Mouse (Mus musculus) frontal cortex, postnatal 10 days (tissue): ENCODE results near the gene Apc2.
"Not testable (repeated sequence)": the region's sequence is repeated elsewhere in the genome, so short reads cannot be mapped to it uniquely, and the experiment has no call there.

Source experiments
- DNase-seq, 2 experiments: peaks; one replicate each; pipeline ENCODE4 v3.0.0; 2022; ENCODE audit warnings: low spot score in 2 of 2, mixed read lengths in 1 of 2

Gene Apc2

GRCm38 (mm10) chr10:80295618-80296425, at the start of gene Apc2:
TSS of gene Apc2 (plus strand) at chr10:80295977.
- peak; percentile 68 to 73 for DNase-seq

- DNase-seq = no peak
Observed at GRCm38 (mm10) chr10:80247849-80248248, 47.9 kb upstream of the Apc2 start.

GRCm38 (mm10) chr10:80248437-80248836, 47.3 kb upstream of the Apc2 start:
- DNase-seq = not testable (repeated sequence)

- DNase-seq = peak; percentile 89 to 95
Observed at GRCm38 (mm10) chr10:80248971-80249640, 46.7 kb upstream of the Apc2 start, which contains the start of gene Ndufs7. TSS of gene Ndufs7 (plus strand) at chr10:80249121.

GRCm38 (mm10) chr10:80250059-80250458, 45.7 kb upstream of the Apc2 start:
- no peak for DNase-seq

- DNase-seq = no peak
Observed at GRCm38 (mm10) chr10:80250573-80250972, 45.2 kb upstream of the Apc2 start.

- DNase-seq = no peak
Observed at GRCm38 (mm10) chr10:80252011-80252410, 43.8 kb upstream of the Apc2 start.

- no peak for DNase-seq
Observed at GRCm38 (mm10) chr10:80252493-80253274, 43.1 kb upstream of the Apc2 start.

GRCm38 (mm10) chr10:80253551-80253950, 42.2 kb upstream of the Apc2 start:
- DNase-seq = no peak

GRCm38 (mm10) chr10:80254331-80255297, 41.2 kb upstream of the Apc2 start:
- DNase-seq = no peak

GRCm38 (mm10) chr10:80255881-80256535, 39.8 kb upstream of the Apc2 start:
- DNase-seq = no peak

GRCm38 (mm10) chr10:80257936-80258335, 37.8 kb upstream of the Apc2 start:
- DNase-seq = no peak

GRCm38 (mm10) chr10:80258752-80259462, 36.9 kb upstream of the Apc2 start:
- no peak for DNase-seq

- no peak for DNase-seq
Observed at GRCm38 (mm10) chr10:80259463-80259805, 36.3 kb upstream of the Apc2 start.

- peak; percentile 69 for DNase-seq
Observed at GRCm38 (mm10) chr10:80259861-80260641, 35.7 kb upstream of the Apc2 start.

- DNase-seq = peak; percentile 87 to 92
Observed at GRCm38 (mm10) chr10:80260642-80261584, 34.9 kb upstream of the Apc2 start, which contains the start of the genes Gamt and Dazap1. TSS of gene Gamt (minus strand) at chr10:80261012. TSS of gene Dazap1 (plus strand) at chr10:80261486.

GRCm38 (mm10) chr10:80261585-80261968, 34.2 kb upstream of the Apc2 start:
- DNase-seq = peak; percentile 87 to 90

GRCm38 (mm10) chr10:80262169-80262568, 33.6 kb upstream of the Apc2 start:
- no peak for DNase-seq
